In the genomic region with DNA sequence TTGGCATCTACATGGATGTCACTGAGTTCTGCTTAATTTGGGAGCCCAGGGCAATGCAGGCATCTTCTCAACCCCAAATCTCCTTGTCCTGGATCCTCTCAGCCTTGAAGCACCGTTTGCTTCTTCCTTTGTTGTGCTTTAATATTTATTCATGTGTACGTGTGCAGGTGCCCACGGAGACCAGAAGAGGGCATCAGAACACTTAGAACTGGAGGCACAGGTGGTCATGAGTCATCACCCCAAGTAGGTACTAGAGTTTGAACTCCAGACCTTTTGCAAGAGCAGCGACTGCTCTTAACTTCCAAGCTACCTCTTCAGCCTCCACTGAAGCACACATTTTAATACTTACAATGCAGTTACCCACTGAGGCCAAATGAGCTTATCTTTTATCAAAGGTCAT, we compare ENCODE assay signal across 15 mouse cellular contexts.
A peak's percentile ranks its signal among the peaks of the same experiment; 100 is the strongest.
DNase-seq lines count a peak whose midpoint lies in the region; TF ChIP-seq lines count a peak whose summit lies in the region.
"Had no signal": no experiment of that assay in that cellular context is flagged by ENCODE, and none has a peak within 500 bp of the region (broad histone marks: within the 10 kb centered on the region; RNA-seq: fewer than 3 reads in every experiment).

No protein-coding gene starts in this region.

- DNase-seq in adrenal gland, postnatal 14 days: peak; percentile 4
- no peak for DNase-seq in adrenal gland, postnatal 10 days
- DNase-seq in layer of hippocampus, adult 2 months (ENCODE audit: low spot score in 2 of 2): no peak
- DNase-seq in layer of hippocampus, postnatal 10 days (ENCODE audit: low spot score in 2 of 2): no peak
- peak; percentile 7 for DNase-seq in A20 (ENCODE audit: low read depth, low spot score)
- DNase-seq in adipocyte (ENCODE audit: low spot score): peak; percentile 14
- DNase-seq in heart, postnatal 25 days (ENCODE audit: low spot score): no peak
- DNase-seq in left cerebral cortex, adult 18-20 months (ENCODE audit: low spot score in 2 of 2): no peak
- DNase-seq: adrenal gland, adult 8-10 months; cerebellum, adult 11 months; kidney, adult 18-20 months; right cerebral cortex, postnatal 4 days had no signal

- H3K4me3 ChIP-seq in layer of hippocampus, adult 2 months: no peak overlapping the region
- H3K4me3 ChIP-seq: embryonic facial prominence, embryonic 10.5 days; megakaryocyte, embryonic 14.5 days; myocyte had no signal

- H3K27ac ChIP-seq in layer of hippocampus, adult 2 months: no peak overlapping the region
- H3K27ac ChIP-seq: embryonic facial prominence, embryonic 10.5 days had no signal

- intact Hi-C loops in heart, postnatal 25 days (cut with DNase I): no loop called here

- peak; percentile 37 for TF ChIP-seq CTCF in layer of hippocampus, adult 2 months (conservative IDR thresholded peaks at IDR 0.05)

Comparison
In these comparisons a context has a peak if more than half of its experiments do, and no peak if none do; other contexts are left out.
1. DNase-seq: peak in adrenal gland, postnatal 14 days (single experiment), A20 (single experiment) and adipocyte (single experiment); none in adrenal gland, postnatal 10 days (single experiment), layer of hippocampus, adult 2 months (0 of 2), layer of hippocampus, postnatal 10 days (0 of 2), heart, postnatal 25 days (single experiment) and left cerebral cortex, adult 18-20 months (0 of 2).